Mouse (Mus musculus) spleen, embryonic (tissue): ENCODE measurements around the gene Olfr1426.
"Not testable (repeated sequence)": the region's sequence is repeated elsewhere in the genome, so short reads cannot be mapped to it uniquely, and the experiment has no call there.

Experiments used
- CTCF ChIA-PET: fragments of 350-600 bp; sonication (Branson Sonifier 250); formaldehyde crosslinking; loops from one replicate; lab custom pipeline; 2022; lab: Charles Lee

Olfr1426 gene

GRCm38 (mm10) chr19:12091913-12092312 lies at the start of gene Olfr1426:
Gene Olfr1426, minus strand, starts transcription at chr19:12092013.
- CTCF ChIA-PET, result interaction anchor here (0.7 kb wide), 1 partner anchor 648 kb away, joined by 4 read pairs; no protein-coding TSS in a partner anchor

- CTCF ChIA-PET, result no interaction called here
Measured at GRCm38 (mm10) chr19:12134289-12134688, 42.5 kb upstream of the Olfr1426 start.

GRCm38 (mm10) chr19:12123103-12123502 lies 31.3 kb upstream of the Olfr1426 start, which contains the start of gene Olfr76:
Gene Olfr76, minus strand, starts transcription at chr19:12123203.
- CTCF ChIA-PET, result no interaction called here

- CTCF ChIA-PET, result no interaction called here
Measured at GRCm38 (mm10) chr19:12116464-12116863, 24.7 kb upstream of the Olfr1426 start.

GRCm38 (mm10) chr19:12115797-12116196 lies 24.0 kb upstream of the Olfr1426 start, which contains the start of gene Olfr1428:
Gene Olfr1428, minus strand, starts transcription at chr19:12115897.
- CTCF ChIA-PET, result no interaction called here

GRCm38 (mm10) chr19:12113807-12114206 lies 22.0 kb upstream of the Olfr1426 start:
- CTCF ChIA-PET, result no interaction called here

GRCm38 (mm10) chr19:12104541-12104940 lies 12.7 kb upstream of the Olfr1426 start:
- CTCF ChIA-PET, result no interaction called here

GRCm38 (mm10) chr19:12103234-12103633 lies 11.4 kb upstream of the Olfr1426 start, which contains the start of gene Olfr1427:
Gene Olfr1427, minus strand, starts transcription at chr19:12103334.
- CTCF ChIA-PET, result no interaction called here

GRCm38 (mm10) chr19:12077631-12078030 lies 14.2 kb downstream of the Olfr1426 start, which contains the start of gene Olfr1425:
Gene Olfr1425, minus strand, starts transcription at chr19:12077731.
- CTCF ChIA-PET, result not testable (repeated sequence)

- CTCF ChIA-PET, result not testable (repeated sequence)
Measured at GRCm38 (mm10) chr19:12069546-12069945, 22.3 kb downstream of the Olfr1426 start.

GRCm38 (mm10) chr19:12067806-12068205 lies 24.0 kb downstream of the Olfr1426 start:
- CTCF ChIA-PET, result not testable (repeated sequence)

- CTCF ChIA-PET, result not testable (repeated sequence)
Measured at GRCm38 (mm10) chr19:12062582-12062981, 29.2 kb downstream of the Olfr1426 start, which contains the start of gene Olfr1424. Gene Olfr1424, minus strand, starts transcription at chr19:12062682.

- CTCF ChIA-PET, result no interaction called here
Measured at GRCm38 (mm10) chr19:12043163-12043562, 48.6 kb downstream of the Olfr1426 start.

- CTCF ChIA-PET, result no interaction called here
Measured at GRCm38 (mm10) chr19:12041217-12041616, 50.6 kb downstream of the Olfr1426 start, which contains the start of gene Olfr1423. Gene Olfr1423, minus strand, starts transcription at chr19:12041317.

GRCm38 (mm10) chr19:12037727-12038126 lies 54.1 kb downstream of the Olfr1426 start:
- CTCF ChIA-PET, result no interaction called here
